Mouse (Mus musculus) heart, adult 2 months (tissue): ENCODE measurements around the gene Coro6. TPM values are rescaled to one million over a fixed set of nuclear protein-coding genes. Genes with fewer than 3 reads are reported as not detected.
A peak's percentile ranks its signal among the peaks of the same experiment; 100 is the strongest.

Experiments used
- DNase-seq, 2 experiments: peaks; one replicate each; pipeline ENCODE4 v3.0.0; 2021
- H3K27ac ChIP-seq: fragments of 200-600 bp; 2 replicates; pipeline ENCODE4 v1.8.1; 2022
- H3K27me3 ChIP-seq: fragments of 200-500 bp; 2 replicates; pipeline ENCODE4 v1.6.1; 2012; ENCODE audit warnings: mild to moderate bottlenecking, low read length, inconsistent platforms, mixed read lengths; ENCODE audit not compliant: control insufficient read depth, insufficient read depth
- H3K36me3 ChIP-seq: fragments of 200-500 bp; 2 replicates; pipeline ENCODE4 v1.6.1; 2012; ENCODE audit warnings: low read length, inconsistent platforms; ENCODE audit not compliant: control insufficient read depth, insufficient read depth
- H3K4me1 ChIP-seq: fragments of 200-500 bp; 2 replicates; pipeline ENCODE4 v1.6.1; 2011; ENCODE audit warnings: low read length; ENCODE audit not compliant: control insufficient read depth, insufficient read depth
- H3K4me3 ChIP-seq: fragments of 200-600 bp; 2 replicates; pipeline ENCODE4 v1.8.1; 2022
- H3K79me2 ChIP-seq: fragments of 200-500 bp; replicated peaks from 2 replicates; pipeline ENCODE4 v1.6.1; 2012; ENCODE audit warnings: mild to moderate bottlenecking, inconsistent platforms, low read length, moderate library complexity, mixed read lengths; ENCODE audit not compliant: control insufficient read depth, insufficient read depth
- H3K9ac ChIP-seq: fragments of 200-500 bp; 2 replicates; pipeline ENCODE4 v1.6.1; 2012; ENCODE audit warnings: low read depth, mild to moderate bottlenecking, control low read depth, inconsistent platforms, low read length, mixed read lengths
- CTCF ChIP-seq: fragments of 200-600 bp; IDR thresholded peaks from 2 replicates; pipeline ENCODE4 v1.8.1; 2022; ENCODE audit warnings: antibody characterized with exemption, mild to moderate bottlenecking, moderate library complexity
- EP300 ChIP-seq: fragments of 200-500 bp; IDR thresholded peaks from 2 replicates; pipeline ENCODE4 v1.6.1; 2011; ENCODE audit warnings: low read depth, low read length, control low read depth; ENCODE audit not compliant: insufficient read depth
- POLR2A ChIP-seq: fragments of 200-500 bp; IDR thresholded peaks from 2 replicates; pipeline ENCODE4 v1.6.1; 2011; ENCODE audit warnings: mild to moderate bottlenecking, low read depth, low read length, control low read depth; ENCODE audit not compliant: insufficient read depth
- WGBS: fragments of 180-500 bp; shearing (Covaris S2); methylation state at CpG from one replicate; pipeline ENCODE4 v1.1.7; 2018; 5-methylcytosine and 5-hydroxymethylcytosine counted together
- intact Hi-C: fragments of 180-260 bp; cut with DNase I; formaldehyde crosslinking; loops from one replicate; pipeline ENCODE4 v1.15.1; 2025
- polyA plus RNA-seq: library from polyadenylated mRNA; depleted of rRNA; stranded (reverse); fragments of >200 nt; gene quantifications from 2 replicates; pipeline ENCODE4 v1.2.3, GENCODE M21; 2012
- total RNA-seq, 2 experiments: library from RNA; stranded (reverse); gene quantifications; 2 replicates each; pipeline ENCODE4 v1.2.3; 2021

The Coro6 gene
- total and polyA plus RNA-seq, 3 experiments: 207 to 482 (median 213) TPM

GRCm38 (mm10) chr11:77446628-77447041 is 15.6 kb upstream of the Coro6 start:
- peak; percentile 91 for TF ChIP-seq CTCF
- TF ChIP-seq EP300: peak; percentile 93
- TF ChIP-seq POLR2A: 0 out of 2 replicates have a peak, but pooled peaks have one; percentile 26
- no peak overlapping the region for H3K4me3 ChIP-seq
- H3K27ac ChIP-seq: peak overlapping the region; percentile 88
- peak overlapping the region; percentile 50 for H3K9ac ChIP-seq
- DNase-seq: peak; percentile 76 to 83
- H3K79me2 ChIP-seq: peaks cover 2% of the 10 kb centered on the region; the same call in 1 of the 2 replicates
- intact Hi-C loops: loop anchor here (1.0 to 5.0 kb wide), 3 partner anchors 98 to 229 kb away; partner anchors contain the start of gene Ssh2
- 13% methylated on average over 6 of the region's 6 CpGs for WGBS
- H3K27me3 ChIP-seq: no peaks in the 10 kb centered on the region
- H3K36me3 ChIP-seq: peaks cover 77% of the 10 kb centered on the region
- peaks cover 43% of the 10 kb centered on the region for H3K4me1 ChIP-seq

GRCm38 (mm10) chr11:77449224-77449623 is 13.0 kb upstream of the Coro6 start:
- Histone ChIP-seq H3K4me3 (peak overlapping the region; percentile 36), H3K79me2 (peaks cover 2% of the 10 kb centered on the region; the same call in 1 of the 2 replicates), H3K27ac (peak overlapping the region; percentile 79), H3K27me3 (no peaks in the 10 kb centered on the region), H3K9ac (no peak overlapping the region), H3K36me3 (peaks cover 58% of the 10 kb centered on the region), H3K4me1 (peaks cover 21% of the 10 kb centered on the region)
- DNase-seq: peak; percentile 44 to 49
- 52% methylated on average over 7 of the region's 7 CpGs for WGBS
- intact Hi-C loops: loop anchor here (2.0 to 5.0 kb wide), 2 partner anchors 14 to 232 kb away; partner anchors contain the start of genes Coro6 and Ssh2
- no peak for TF ChIP-seq CTCF
- TF ChIP-seq POLR2A: peak; percentile 38; the same call in 1 of the 2 replicates
- TF ChIP-seq EP300: peak; percentile 69; the same call in 1 of the 2 replicates

DNA sequence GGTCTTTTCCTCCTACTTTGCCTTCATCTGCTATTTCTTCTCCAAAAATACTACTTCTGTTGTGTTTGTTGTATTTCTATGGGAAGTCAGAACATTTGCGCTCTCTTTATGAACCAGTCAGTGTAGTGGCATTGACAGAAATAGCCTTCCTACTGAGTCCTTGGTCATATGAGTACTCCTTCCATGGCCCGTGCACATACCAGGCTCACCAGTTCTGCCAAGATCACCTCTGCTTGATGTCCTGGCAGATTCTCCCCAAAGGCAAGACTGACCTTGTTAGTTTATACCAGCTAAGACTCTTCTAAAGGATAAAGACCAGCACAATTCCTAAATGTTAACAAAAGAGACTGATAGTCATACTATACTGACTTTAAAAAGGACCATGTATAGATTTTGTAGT is 10.5 kb upstream of the Coro6 start:
- intact Hi-C loops: no loop called here
- TF ChIP-seq EP300 (peak; percentile 81), POLR2A (no peak)
- Histone ChIP-seq H3K27ac (peak overlapping the region; percentile 79), H3K4me3 (peak overlapping the region; percentile 36), H3K4me1 (peaks cover 9% of the 10 kb centered on the region), H3K27me3 (no peaks in the 10 kb centered on the region), H3K79me2 (peaks cover 2% of the 10 kb centered on the region; the same call in 1 of the 2 replicates), H3K36me3 (peaks cover 42% of the 10 kb centered on the region), H3K9ac (no peak overlapping the region)
- 60% methylated on average over 2 of the region's 2 CpGs for WGBS
- no peak for DNase-seq

GRCm38 (mm10) chr11:77453388-77453787 is 8.8 kb upstream of the Coro6 start:
- Histone ChIP-seq H3K4me3 (no peak overlapping the region), H3K9ac (no peak overlapping the region), H3K79me2 (peaks cover 2% of the 10 kb centered on the region; the same call in 1 of the 2 replicates), H3K27ac (no peak overlapping the region; the same call in 1 of the 2 replicates), H3K4me1 (peaks cover 3% of the 10 kb centered on the region), H3K27me3 (no peaks in the 10 kb centered on the region), H3K36me3 (peaks cover 39% of the 10 kb centered on the region)
- TF ChIP-seq EP300 (no peak), POLR2A (no peak), CTCF (no peak)
- intact Hi-C loops: no loop called here
- WGBS: 88% methylated on average over 2 of the region's 2 CpGs
- no peak for DNase-seq

DNA sequence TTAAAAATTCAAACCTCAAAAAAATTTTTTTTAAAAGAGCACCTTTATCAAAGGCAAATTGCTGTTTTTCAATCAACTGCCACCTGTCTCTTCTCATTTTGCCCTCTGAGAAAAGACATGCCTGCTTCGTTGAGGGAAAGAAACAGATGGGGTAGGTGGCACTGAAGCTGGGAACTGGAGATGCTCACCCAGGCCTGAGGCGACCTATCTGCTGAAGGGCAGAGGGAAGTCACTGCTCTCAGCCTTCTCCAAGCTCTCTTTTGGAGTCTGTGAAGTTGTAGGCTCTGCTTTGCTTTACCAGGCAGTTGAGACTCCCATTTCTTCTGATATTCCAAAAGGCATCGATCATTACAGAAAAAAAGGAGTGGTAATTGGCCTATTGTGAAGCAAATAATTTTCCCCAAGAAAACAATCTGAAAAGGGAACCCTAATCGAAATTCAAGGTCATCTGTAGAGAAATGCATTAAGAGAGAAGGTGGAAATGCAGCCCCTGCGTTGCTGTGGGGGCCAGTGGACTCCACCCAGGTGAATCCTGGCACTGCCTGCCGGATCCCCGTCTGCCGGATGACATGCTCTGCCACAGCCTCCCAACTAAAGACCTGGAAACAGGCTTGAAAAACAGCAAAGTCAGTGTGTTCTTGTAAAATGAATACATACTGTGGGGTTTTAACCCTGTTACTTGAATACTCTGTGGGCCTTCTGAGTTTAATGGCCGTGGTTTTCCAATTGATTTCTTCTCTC is 6.3 kb upstream of the Coro6 start:
- Histone ChIP-seq H3K9ac (no peak overlapping the region), H3K27ac (peak overlapping the region; percentile 66), H3K36me3 (peaks cover 29% of the 10 kb centered on the region), H3K4me3 (no peak overlapping the region), H3K4me1 (peaks cover 3% of the 10 kb centered on the region), H3K27me3 (no peaks in the 10 kb centered on the region), H3K79me2 (no peaks in the 10 kb centered on the region)
- DNase-seq: peak in 1 of 2 experiments; percentile 23
- TF ChIP-seq CTCF (no peak), POLR2A (no peak), EP300 (no peak)
- intact Hi-C loops: no loop called here
- WGBS: 59% methylated on average over 9 of the region's 9 CpGs

DNA sequence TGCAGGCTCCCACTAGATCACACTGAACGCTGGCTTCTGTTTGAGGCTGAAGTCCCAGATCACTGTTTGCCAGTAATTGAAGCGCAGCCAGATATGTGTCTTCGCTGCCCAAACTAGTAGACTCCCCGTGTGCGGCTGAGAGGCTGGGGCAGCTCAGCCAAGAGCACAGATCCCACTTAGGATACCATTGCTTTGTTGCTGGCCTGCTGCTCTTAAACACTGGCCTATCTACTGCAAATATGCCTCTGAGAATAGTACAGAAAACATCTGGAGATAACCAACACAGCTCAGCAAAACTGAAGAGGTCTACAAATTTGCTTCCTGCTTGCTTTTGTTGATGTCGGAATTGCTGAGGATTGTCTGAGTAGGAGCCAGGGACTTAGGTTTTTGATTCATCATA is 5.3 kb upstream of the Coro6 start:
- intact Hi-C loops: no loop called here
- peak; percentile 54 to 79 for DNase-seq
- peak overlapping the region; percentile 66 for H3K27ac ChIP-seq

More for the DNA sequence above, 5.3 kb upstream of the Coro6 start:
- TF ChIP-seq EP300: peak; percentile 73; the same call in 1 of the 2 replicates
- TF ChIP-seq CTCF: no peak
- Histone ChIP-seq H3K36me3 (peaks cover 25% of the 10 kb centered on the region), H3K27me3 (no peaks in the 10 kb centered on the region), H3K9ac (no peak overlapping the region), H3K4me3 (no peak overlapping the region), H3K79me2 (no peaks in the 10 kb centered on the region), H3K4me1 (peaks cover 3% of the 10 kb centered on the region)
- 34% methylated on average over 6 of the region's 6 CpGs for WGBS
